Mouse (Mus musculus) cortical plate, adult 2 months (tissue): ENCODE results near the gene Emilin1.

Experiments used
- CTCF ChIP-seq: fragments of 200-500 bp; IDR thresholded peaks from 2 replicates; pipeline ENCODE4 v1.5.1; 2011; ENCODE audit warnings: mild to moderate bottlenecking, control low read depth, low read length; ENCODE audit not compliant: insufficient read depth; ENCODE audit errors: extremely low read depth
- POLR2A ChIP-seq: fragments of 200-500 bp; IDR thresholded peaks from 2 replicates; pipeline ENCODE4 v1.6.1; 2011; ENCODE audit warnings: mild to moderate bottlenecking, low read length, control low read depth; ENCODE audit not compliant: insufficient read depth; ENCODE audit errors: extremely low read depth

DNA sequence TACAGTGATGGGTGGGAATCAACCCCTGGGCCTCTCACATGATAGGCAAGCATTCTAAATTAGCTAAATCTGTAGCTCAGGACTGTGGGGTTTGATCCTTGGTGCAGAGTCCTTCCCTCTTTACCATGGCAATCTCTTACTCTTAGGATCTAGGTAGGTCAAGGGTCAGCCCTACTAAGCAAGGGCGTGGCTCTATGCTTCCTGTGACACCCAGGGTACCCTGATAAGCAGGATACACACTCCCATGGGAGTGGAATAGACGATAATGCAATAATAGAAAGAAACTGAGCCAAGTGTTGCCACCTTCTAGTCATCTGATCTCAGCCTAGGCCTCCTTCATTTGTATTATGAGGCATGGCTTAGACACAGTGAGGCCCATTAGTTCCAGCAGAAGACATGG lies 56.2 kb downstream of the Emilin1 start:
- no peak for TF ChIP-seq POLR2A
- no peak for TF ChIP-seq CTCF
